Mouse (Mus musculus): ENCODE data around the gene Slc24a1. TPM values are rescaled to one million over a fixed set of nuclear protein-coding genes. Genes with fewer than 3 reads are reported as not detected.

Slc24a1 gene
- total RNA-seq, 2 experiments from 2014 or later, result not detected

DNA sequence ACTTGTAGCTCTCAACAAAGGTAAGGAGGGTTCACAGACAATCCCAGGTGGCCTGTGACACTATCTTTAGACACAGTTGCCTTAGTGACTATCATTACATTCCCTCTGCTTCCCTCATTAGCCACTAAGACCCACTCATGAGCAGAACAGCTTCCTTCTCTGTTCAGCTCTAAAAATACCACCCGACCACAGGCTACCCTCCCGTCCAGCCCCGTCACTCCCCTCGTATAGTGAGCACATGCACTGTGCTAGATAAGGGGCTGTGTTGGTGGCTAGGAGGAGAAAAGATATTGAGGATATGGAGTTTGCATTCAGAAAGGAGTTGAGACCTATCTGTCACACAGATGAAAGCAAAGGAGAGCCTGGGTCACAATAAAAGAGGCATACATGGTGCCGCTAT is 12.9 kb downstream of the Slc24a1 start:
- no peak for ATAC-seq (ENCODE audit: poor library complexity, severe bottlenecking)

DNA sequence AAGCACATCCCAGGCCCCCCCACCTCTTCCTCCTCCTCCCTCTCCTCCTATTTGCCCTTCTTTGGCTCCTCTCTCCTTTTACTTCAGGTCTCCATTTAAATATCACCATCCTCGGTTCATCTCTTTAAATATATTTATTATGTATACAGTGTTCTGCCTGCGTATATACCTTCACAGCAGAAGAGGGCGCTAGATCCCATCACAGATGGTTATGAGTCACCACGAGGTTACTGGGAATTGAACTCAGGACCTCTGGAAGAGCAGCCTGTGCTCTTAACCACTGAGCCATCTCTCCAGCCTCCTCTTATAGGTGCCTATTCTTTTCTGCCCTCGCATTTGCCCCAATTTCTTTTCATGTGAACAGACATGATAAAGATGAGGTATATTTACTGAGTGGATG is 13.9 kb downstream of the Slc24a1 start:
- ATAC-seq (ENCODE audit: poor library complexity, severe bottlenecking), result no peak

DNA sequence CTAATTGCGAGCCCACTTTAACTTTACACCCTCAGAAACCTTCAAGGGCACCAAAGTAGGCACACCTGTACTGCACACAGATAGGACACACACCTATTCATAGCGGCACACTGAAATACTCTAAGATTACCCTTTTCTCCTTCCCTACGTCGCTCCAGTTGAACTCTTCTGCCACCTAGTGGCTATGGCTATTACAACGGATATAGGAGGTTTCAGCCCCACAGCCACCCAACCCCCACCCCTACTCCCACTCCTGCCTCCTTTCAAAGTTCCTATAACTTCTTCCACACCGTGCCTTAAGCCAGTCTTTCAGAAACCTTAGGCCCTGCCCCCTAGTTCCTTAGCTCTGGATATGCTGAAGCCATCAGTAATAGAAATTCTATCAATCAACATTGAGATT is 14.9 kb downstream of the Slc24a1 start:
- peak; percentile 86 for ATAC-seq (ENCODE audit: poor library complexity, severe bottlenecking)

DNA sequence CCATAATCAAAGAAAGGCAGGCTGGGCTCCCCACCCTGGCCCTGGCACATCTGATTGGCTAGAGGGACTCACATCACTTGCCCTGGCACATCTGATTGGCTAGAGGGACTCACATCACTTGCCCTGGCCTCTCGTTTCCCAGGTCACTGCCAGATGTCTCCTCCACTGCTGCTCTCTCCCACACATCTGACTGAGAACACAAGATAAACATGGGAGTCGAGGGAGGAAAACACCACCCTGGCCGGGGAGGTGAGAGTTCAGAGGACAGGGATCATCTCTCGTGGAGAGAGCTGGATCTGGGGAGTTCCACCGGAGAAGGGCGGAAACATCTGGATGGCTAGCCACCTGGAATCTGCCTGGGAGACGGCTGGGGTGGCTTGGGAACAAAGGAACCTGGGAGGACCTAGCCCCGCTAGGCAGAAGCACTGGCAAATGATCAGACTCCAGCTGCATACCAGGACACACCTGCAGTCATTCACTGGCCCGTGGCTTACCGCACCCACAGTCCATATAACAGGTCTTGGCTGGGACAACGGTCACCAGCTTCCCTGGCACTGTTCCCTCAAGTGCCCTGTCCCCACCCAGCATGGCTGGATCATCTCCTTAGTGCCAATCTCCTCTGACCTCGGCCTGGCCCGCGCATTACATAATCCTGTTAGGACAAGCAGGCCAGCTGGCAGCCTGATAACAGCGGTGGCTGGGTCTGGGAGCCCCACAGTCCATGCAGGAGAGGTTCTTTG is 17.2 kb downstream of the Slc24a1 start:
- ATAC-seq (ENCODE audit: poor library complexity, severe bottlenecking), result no peak

DNA sequence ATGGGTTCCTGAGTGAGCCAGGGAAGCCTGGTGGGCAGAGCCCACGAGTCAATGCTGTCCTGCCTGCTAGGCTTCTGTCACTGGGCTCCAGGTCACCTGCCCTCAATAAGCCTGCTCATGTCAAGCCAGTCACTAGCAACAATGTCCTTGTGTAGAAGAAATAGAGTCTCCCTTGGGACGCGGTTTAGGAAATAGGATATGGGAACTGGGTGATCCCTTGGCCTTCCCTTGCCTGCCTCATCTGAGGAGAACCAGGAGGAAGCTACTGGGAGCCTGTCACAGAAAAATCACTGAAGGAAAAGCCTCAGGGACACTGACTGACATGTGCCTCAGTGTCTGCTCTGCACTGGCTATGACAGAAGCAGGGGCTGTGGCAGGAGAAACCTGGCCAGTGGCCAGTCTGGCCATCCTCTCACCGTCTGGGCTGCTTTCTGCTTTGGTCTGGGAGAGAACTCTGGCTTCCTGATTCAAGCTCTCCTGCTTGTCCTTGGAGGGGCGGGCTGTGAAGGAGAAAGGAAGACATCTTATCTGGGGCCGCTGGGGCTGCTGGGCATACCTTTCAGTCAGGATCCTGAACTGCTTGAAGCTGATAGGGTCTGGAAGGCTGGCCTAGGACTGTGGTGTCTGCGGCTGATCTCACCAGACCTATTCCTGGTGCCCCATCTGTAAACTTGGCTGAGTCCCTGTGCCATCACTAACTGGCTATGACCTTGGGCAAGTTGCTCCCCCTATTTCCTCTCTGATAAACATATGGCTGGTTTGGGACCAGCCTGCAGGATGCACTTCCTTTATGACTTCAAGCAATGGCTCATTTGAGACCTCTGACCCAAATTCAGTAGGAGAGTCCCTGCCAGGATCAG is 19.4 kb downstream of the Slc24a1 start:
- no peak for ATAC-seq (ENCODE audit: poor library complexity, severe bottlenecking)

DNA sequence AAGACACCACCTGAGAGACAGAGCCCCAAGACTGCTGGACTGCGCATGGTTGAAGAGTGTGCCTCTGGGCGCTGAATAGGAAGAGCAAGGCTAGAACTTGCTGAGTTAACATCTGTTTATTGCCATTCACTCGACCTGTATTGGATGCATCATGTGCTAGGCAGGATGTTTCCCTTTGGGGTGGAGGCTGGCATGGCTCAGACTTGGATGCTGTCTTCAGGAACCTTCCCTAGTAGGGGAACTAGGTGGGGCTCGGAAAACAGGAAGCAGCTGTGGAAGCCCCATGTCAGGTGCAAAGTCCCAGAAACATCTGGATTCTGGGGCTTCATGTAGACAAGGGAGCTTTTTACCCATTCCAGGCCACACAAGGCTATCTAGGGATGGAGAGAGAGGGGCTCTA is 21.2 kb downstream of the Slc24a1 start:
- ATAC-seq (ENCODE audit: poor library complexity, severe bottlenecking), result no peak

DNA sequence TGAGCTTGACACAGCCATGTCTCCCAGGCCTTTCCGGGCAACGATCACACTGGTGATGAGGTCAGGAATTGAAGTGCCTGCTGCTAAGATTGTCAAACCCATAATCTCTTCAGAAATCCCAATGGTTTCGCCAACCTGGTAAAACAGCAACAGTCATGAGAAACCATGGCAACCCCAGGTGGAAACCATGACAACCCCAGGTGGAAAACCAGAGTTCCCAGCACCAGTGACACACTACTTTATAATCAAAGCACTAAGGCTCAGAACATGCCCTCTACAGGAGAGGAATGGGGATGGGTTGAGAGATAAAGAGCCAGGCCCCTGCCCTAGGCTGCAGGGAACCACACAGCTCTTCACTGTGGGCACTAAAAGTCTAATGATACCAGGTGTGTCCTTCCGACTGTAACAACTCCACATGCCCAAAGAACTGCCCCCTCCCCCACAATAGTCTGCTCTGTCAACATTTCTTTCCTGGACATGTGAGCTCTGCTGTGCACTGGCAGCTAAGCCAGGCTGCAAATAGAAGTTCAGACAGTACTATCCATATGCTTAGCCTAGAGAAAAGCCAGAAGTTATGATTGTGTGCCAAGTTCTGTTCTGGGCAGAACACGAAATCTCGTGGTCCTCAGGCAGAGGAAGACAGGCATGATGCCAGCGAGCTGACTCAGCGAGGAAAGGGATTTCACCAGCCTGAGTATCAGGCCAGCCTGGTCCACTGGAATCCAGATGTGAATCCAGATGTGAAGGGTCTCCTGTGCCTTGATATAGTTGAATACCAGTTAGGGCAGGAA is 25.0 kb downstream of the Slc24a1 start:
- ATAC-seq (ENCODE audit: poor library complexity, severe bottlenecking), result no peak

DNA sequence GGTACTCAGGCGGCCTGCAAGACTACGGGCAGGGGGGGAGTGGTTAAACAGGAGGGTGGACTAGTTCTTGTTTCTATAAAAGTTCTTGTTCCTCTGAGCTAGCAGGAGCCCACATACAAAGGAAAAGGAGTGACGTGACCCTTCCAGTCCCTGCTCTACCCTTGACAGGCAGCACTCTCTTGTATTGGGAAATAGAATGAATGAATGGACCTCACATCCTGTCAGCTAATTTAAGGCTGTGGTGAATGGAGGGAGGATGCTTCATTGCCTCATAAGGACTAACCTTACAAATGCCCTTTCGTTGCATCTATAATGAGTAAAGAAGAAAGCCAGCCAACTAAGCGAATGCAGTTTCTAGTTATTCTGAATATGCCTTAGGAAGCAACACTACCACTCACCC is 25.6 kb downstream of the Slc24a1 start:
- peak; percentile 73 for ATAC-seq (ENCODE audit: poor library complexity, severe bottlenecking)

DNA sequence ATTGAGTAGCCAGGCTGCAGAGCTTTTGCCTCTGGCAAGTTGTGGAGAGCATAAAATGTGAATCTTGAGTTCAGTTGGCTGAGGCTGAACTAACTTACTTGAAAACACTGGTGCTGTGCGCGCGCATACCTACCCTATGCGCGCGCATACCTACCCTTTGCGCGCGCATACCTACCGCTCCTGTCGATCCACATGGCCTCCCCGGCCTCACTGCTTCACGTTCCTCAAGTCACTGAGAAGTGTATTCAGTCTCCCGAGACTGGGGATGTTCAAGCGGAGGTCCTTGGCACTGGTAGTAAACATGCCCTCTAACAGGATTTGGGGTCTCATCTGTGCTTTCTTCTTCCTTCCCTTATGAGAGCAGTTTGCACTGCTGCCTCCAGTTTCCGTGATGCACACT is 32.8 kb downstream of the Slc24a1 start:
- no peak for ATAC-seq (ENCODE audit: poor library complexity, severe bottlenecking)

DNA sequence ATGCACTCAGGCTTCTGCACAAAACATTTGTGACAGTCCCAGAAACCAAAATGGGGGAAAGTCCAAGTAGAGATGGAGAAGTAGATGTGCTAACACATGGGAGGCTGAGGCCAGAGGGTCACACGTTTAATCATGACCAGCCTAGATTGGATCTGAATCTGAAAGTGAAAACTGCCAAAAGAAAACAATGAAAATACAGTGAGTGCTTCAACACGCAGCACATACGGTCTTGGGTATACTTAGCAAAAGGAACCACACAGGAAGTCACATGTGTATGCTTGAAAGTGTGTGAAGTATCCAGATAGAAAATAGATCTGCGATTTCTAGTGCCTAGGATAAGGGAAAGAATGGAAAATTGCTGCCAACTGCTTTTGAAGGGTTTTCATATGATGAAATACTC is 36.8 kb downstream of the Slc24a1 start:
- ATAC-seq (ENCODE audit: poor library complexity, severe bottlenecking), result no peak

DNA sequence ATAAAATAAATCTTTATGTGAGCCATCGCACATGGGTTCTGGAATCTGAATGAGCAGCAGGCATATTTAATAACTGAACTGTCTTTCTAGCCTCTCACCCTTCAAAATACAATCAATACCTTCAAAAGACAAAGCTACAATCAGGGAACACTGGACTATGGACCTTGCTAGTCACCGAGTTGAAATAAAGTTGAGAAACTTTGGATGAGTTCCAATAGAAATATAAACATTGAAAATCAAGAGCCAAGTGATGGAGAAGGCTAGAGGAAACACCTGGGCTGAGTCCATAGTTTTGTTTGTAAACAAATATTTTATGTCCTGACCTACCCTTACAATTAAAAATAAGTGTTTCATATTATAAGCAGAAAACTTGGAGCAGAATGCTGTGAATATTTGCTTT is 37.4 kb downstream of the Slc24a1 start:
- ATAC-seq (ENCODE audit: poor library complexity, severe bottlenecking), result no peak

DNA sequence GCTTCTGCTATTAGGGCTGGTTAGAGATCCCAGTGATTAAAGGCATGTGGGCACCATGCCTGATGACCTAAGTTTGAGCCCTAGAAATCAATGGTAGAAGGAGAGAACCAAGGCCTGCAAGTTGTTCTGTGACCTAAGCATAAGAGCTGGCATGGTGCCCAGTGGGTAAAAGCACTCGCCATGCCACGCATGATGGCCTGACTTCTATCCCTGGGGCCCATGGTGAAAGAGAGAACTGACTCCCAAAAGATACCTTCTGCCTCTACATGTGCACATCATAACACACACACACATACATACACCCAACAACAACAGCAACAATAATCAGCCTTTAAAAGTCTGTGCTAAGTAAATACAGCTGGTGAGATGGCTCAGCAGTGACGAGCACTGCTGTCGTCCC is 38.0 kb downstream of the Slc24a1 start:
- ATAC-seq (ENCODE audit: poor library complexity, severe bottlenecking), result no peak

DNA sequence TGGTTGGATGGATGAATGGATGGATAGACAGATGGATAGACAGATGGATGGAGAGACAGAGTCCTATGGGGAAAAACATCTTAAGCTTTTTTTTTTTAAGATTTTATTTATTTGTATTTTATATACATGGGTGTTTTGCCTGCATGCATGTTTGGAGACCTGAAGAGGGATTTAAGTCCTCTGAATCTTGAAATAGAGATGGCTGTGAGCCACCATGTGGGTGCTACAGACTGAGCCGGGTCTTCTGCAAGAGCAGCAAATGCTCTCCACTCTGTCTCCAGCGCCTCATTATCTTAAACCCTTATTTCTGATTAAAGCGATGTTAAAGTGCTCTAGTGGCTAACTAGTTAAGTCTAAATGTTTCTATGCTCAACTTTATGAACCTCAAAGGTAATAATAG is 44.0 kb downstream of the Slc24a1 start:
- no peak for ATAC-seq (ENCODE audit: poor library complexity, severe bottlenecking)

DNA sequence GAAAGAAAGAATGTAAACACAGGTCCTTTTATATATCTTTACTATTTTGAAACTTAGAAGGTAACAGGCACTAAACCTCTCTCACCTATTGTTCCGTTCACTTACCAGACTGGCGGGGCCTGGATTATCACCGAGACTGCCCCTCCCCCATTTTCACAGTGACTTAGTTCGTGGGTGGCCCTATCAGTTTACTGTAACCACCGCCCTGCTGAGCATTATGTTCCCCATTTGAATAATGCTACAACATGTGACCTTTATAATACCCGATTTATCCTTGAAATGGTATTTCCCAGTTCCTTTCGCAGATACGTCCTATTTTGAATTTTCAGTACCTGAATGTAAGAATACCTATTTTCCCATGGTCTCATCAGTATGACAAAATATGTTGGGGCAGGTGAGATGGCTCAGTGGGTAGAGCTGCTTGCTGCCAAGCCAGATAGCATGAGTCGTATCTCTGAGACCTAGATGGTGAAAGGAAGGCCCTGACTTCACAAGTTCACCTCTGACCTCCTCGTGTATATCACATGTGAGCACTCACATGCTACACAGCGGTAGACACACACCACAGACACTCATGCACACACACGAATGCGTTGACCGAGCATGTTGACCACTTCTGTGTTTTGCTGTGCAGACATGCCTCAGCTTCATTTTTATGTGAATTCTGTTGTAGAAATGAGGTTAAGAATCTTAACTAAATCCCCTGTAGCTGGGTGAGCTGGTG is 46.3 kb downstream of the Slc24a1 start:
- ATAC-seq (ENCODE audit: poor library complexity, severe bottlenecking), result no peak

DNA sequence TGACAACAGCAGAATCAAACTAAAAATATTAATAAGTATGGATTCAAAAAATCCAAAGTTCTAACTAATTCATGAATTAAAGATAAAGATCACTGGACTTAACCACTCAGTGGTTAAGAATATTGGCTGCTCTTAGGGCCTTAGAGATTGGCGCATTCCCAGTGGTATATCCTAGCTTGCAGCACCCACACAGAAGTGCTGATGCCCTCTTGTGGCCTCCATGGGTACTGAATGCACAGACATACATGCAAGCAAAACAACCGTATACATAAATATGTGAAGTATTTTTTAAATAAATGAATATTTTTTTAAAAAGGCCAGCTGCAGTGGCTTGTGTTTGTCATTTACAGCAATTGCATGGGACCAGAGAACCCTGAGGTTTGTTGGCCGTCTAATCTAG is 48.0 kb downstream of the Slc24a1 start:
- no peak for ATAC-seq (ENCODE audit: poor library complexity, severe bottlenecking)

DNA sequence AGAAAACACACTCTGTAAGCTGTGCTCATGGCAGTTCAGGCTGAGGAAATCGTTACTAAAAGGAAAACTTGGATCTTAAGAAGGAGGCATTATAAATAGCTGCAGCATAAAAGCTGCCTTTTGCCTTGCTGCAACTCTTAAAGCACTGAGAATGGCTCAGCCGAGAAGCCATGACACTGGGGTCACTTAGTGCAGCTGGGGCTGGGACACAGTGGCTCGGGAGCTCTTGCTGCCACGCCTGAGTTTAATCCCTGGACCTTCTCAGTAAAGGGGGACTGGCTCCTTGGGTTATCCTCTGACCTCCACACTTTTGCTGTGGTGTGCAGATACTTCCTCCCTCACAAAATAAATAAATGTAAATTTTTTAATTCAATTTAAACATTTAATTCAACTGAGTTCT is 48.5 kb downstream of the Slc24a1 start:
- ATAC-seq (ENCODE audit: poor library complexity, severe bottlenecking), result no peak

DNA sequence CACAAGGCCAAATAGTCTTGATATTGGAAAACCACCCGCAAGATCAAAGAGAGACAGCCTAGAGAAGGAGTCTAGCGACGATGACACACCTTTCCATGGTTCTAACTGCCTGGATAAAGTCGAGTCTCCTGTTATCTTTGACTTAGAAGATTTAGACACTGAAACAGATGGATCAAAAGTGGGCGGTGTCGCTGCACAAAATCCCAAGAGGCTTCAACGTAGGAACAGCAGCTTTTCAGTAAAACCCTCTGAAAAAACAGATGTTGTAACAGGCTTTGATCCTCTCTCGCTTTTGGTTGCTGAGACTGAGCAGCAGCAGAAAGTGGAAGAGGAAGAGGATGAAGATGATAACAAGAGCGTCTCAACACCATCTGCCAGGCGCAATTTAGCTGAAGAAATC is 54.8 kb downstream of the Slc24a1 start:
- no peak for ATAC-seq (ENCODE audit: poor library complexity, severe bottlenecking)

DNA sequence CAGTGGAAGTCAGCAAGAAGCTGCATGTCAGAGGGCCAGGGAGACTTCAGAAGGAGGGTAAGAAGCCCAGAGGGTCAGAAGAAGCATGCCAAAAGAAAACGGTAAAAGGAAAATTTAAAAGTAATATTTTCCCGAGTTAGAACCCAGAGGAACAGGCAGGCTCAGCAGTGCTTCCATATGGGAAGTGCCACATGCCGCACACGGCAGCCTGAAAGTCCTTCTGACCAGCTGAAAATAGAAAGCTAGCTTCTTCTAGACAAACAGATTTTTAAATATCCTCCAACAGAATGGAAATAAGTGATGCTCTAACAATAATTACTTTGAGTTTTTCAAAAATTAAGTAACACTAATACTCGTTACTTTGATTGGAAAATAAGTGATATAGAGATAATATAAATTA is 65.4 kb downstream of the Slc24a1 start:
- no peak for ATAC-seq (ENCODE audit: poor library complexity, severe bottlenecking)
